Mouse (Mus musculus): ENCODE measurements at regions not wholly inside any gene's neighbourhood (a gene's known extent, or its start where the extent isn't known, plus 50 kb on each side); places are given as distances from the start of the nearest gene placed in this dataset.

- H3K36me3 ChIP-seq (ENCODE audit: insufficient read depth, low read length): no peaks in the 10 kb centered on the region
- H3K4me1 ChIP-seq (ENCODE audit: insufficient read depth, low read length): no peaks in the 10 kb centered on the region
- H3K27ac ChIP-seq: no peak overlapping the region
- no peak overlapping the region for H3K4me2 ChIP-seq (ENCODE audit: low read depth, low read length)
- no peaks in the 10 kb centered on the region for H3K9me3 ChIP-seq (ENCODE audit: low read length)
- no peak for TF ChIP-seq CTCF (IDR thresholded peaks at IDR 0.05; ENCODE audit: low read depth)
- ATAC-seq (no peak), DNase-seq (ENCODE audit: low spot score) (no peak)
- 78% methylated on average over 5 of the region's 5 CpGs for WGBS
- no peaks in the 10 kb centered on the region for H3K27me3 ChIP-seq (ENCODE audit: insufficient read depth, low read length)
- H3K9ac ChIP-seq (replicated peaks; ENCODE audit: low read length): no peak overlapping the region
- H3K4me3 ChIP-seq (ENCODE audit: low read length): no peak overlapping the region
These were observed 201.2 kb downstream of the Col12a1 start for GRCm38 (mm10) chr9:79517461-79517860.

- 83% methylated on average over 1 of the region's 1 CpGs for WGBS
- Histone ChIP-seq H3K36me3 (ENCODE audit: insufficient read depth, low read length) (no peaks in the 10 kb centered on the region), H3K9ac (replicated peaks; ENCODE audit: low read length) (no peak overlapping the region), H3K4me1 (ENCODE audit: insufficient read depth, low read length) (no peaks in the 10 kb centered on the region), H3K4me3 (ENCODE audit: low read length) (no peak overlapping the region), H3K9me3 (ENCODE audit: low read length) (no peaks in the 10 kb centered on the region), H3K4me2 (ENCODE audit: low read depth, low read length) (no peak overlapping the region), H3K27me3 (ENCODE audit: insufficient read depth, low read length) (no peaks in the 10 kb centered on the region), H3K27ac (no peak overlapping the region)
- no peak for ATAC-seq
- DNase-seq (ENCODE audit: low spot score): no peak
- TF ChIP-seq CTCF (IDR thresholded peaks at IDR 0.05; ENCODE audit: low read depth): no peak
These were observed 200.0 kb downstream of the Col12a1 start for GRCm38 (mm10) chr9:79518640-79519039.

- H3K27me3 ChIP-seq (ENCODE audit: insufficient read depth, low read length): no peaks in the 10 kb centered on the region
- no peak overlapping the region for H3K4me2 ChIP-seq (ENCODE audit: low read depth, low read length)
- no peak overlapping the region for H3K9ac ChIP-seq (replicated peaks; ENCODE audit: low read length)
- WGBS: 89% methylated on average over 2 of the region's 2 CpGs
- H3K4me1 ChIP-seq (ENCODE audit: insufficient read depth, low read length): no peaks in the 10 kb centered on the region
- H3K27ac ChIP-seq: no peak overlapping the region
- H3K36me3 ChIP-seq (ENCODE audit: insufficient read depth, low read length): no peaks in the 10 kb centered on the region
- TF ChIP-seq CTCF (IDR thresholded peaks at IDR 0.05; ENCODE audit: low read depth): no peak
- H3K9me3 ChIP-seq (ENCODE audit: low read length): no peaks in the 10 kb centered on the region
- H3K4me3 ChIP-seq (ENCODE audit: low read length): no peak overlapping the region
- no peak for ATAC-seq
- no peak for DNase-seq (ENCODE audit: low spot score)
These were observed 198.1 kb downstream of the Col12a1 start for GRCm38 (mm10) chr9:79520498-79520897.

GRCm38 (mm10) chr9:79523054-79523453, 195.6 kb downstream of the Col12a1 start:
- no peaks in the 10 kb centered on the region for H3K36me3 ChIP-seq (ENCODE audit: insufficient read depth, low read length)
- no peak for ATAC-seq
- 68% methylated on average over 4 of the region's 4 CpGs for WGBS

GRCm38 (mm10) chr9:79525000-79525399, 193.6 kb downstream of the Col12a1 start:
- TF ChIP-seq CTCF (IDR thresholded peaks at IDR 0.05; ENCODE audit: low read depth): no peak
- H3K9ac ChIP-seq (replicated peaks; ENCODE audit: low read length): no peak overlapping the region
- H3K9me3 ChIP-seq (ENCODE audit: low read length): no peaks in the 10 kb centered on the region
- no peaks in the 10 kb centered on the region for H3K36me3 ChIP-seq (ENCODE audit: insufficient read depth, low read length)
- DNase-seq (ENCODE audit: low spot score): peak; percentile 39
- H3K4me1 ChIP-seq (ENCODE audit: insufficient read depth, low read length): no peaks in the 10 kb centered on the region
- H3K4me2 ChIP-seq (ENCODE audit: low read depth, low read length): no peak overlapping the region
- no peak overlapping the region for H3K27ac ChIP-seq
- no peak overlapping the region for H3K4me3 ChIP-seq (ENCODE audit: low read length)
- ATAC-seq: no peak
- no peaks in the 10 kb centered on the region for H3K27me3 ChIP-seq (ENCODE audit: insufficient read depth, low read length)

More at GRCm38 (mm10) chr9:79523054-79523453, 195.6 kb downstream of the Col12a1 start:
- no peaks in the 10 kb centered on the region for H3K27me3 ChIP-seq (ENCODE audit: insufficient read depth, low read length)
- no peaks in the 10 kb centered on the region for H3K4me1 ChIP-seq (ENCODE audit: insufficient read depth, low read length)
- DNase-seq (ENCODE audit: low spot score): peak; percentile 38
- H3K9ac ChIP-seq (replicated peaks; ENCODE audit: low read length): no peak overlapping the region
- no peak overlapping the region for H3K27ac ChIP-seq
- no peak for TF ChIP-seq CTCF (IDR thresholded peaks at IDR 0.05; ENCODE audit: low read depth)
- H3K9me3 ChIP-seq (ENCODE audit: low read length): no peaks in the 10 kb centered on the region
- no peak overlapping the region for H3K4me2 ChIP-seq (ENCODE audit: low read depth, low read length)
- no peak overlapping the region for H3K4me3 ChIP-seq (ENCODE audit: low read length)

- H3K36me3 ChIP-seq (ENCODE audit: insufficient read depth, low read length): no peaks in the 10 kb centered on the region
- H3K4me1 ChIP-seq (ENCODE audit: insufficient read depth, low read length): no peaks in the 10 kb centered on the region
- no peaks in the 10 kb centered on the region for H3K27me3 ChIP-seq (ENCODE audit: insufficient read depth, low read length)
- ATAC-seq (no peak), DNase-seq (ENCODE audit: low spot score) (no peak)
- WGBS: 77% methylated on average over 6 of the region's 6 CpGs
- H3K9ac ChIP-seq (replicated peaks; ENCODE audit: low read length): no peak overlapping the region
- H3K27ac ChIP-seq: no peak overlapping the region
- no peak overlapping the region for H3K4me2 ChIP-seq (ENCODE audit: low read depth, low read length)
- H3K9me3 ChIP-seq (ENCODE audit: low read length): no peaks in the 10 kb centered on the region
- TF ChIP-seq CTCF (IDR thresholded peaks at IDR 0.05; ENCODE audit: low read depth): no peak
- H3K4me3 ChIP-seq (ENCODE audit: low read length): no peak overlapping the region
These were observed 192.2 kb downstream of the Col12a1 start for GRCm38 (mm10) chr9:79526390-79526789.

GRCm38 (mm10) chr9:79527331-79527730, 191.3 kb downstream of the Col12a1 start:
- no peak for TF ChIP-seq CTCF (IDR thresholded peaks at IDR 0.05; ENCODE audit: low read depth)
- H3K27ac ChIP-seq: no peak overlapping the region
- ATAC-seq (no peak), DNase-seq (ENCODE audit: low spot score) (no peak)
- H3K4me3 ChIP-seq (ENCODE audit: low read length): no peak overlapping the region
- H3K4me1 ChIP-seq (ENCODE audit: insufficient read depth, low read length): no peaks in the 10 kb centered on the region
- H3K27me3 ChIP-seq (ENCODE audit: insufficient read depth, low read length): no peaks in the 10 kb centered on the region
- H3K4me2 ChIP-seq (ENCODE audit: low read depth, low read length): no peak overlapping the region
- WGBS: 61% methylated on average over 3 of the region's 3 CpGs
- H3K9ac ChIP-seq (replicated peaks; ENCODE audit: low read length): no peak overlapping the region
- H3K36me3 ChIP-seq (ENCODE audit: insufficient read depth, low read length): no peaks in the 10 kb centered on the region
- H3K9me3 ChIP-seq (ENCODE audit: low read length): no peaks in the 10 kb centered on the region
